Mouse (Mus musculus): ENCODE data around the gene Zfp710. TPM values are rescaled to one million over a fixed set of nuclear protein-coding genes. Genes with fewer than 3 reads are reported as not detected.

The Zfp710 gene
- total and polyA plus RNA-seq, 2 experiments: 5.4 to 12.7 TPM

- TF ChIP-seq POLR2A (IDR thresholded peaks at IDR 0.05; ENCODE audit: extremely low read depth, insufficient read depth, low read length): no peak
- no peak for TF ChIP-seq CTCF (IDR thresholded peaks at IDR 0.05; ENCODE audit: low read depth, low read length)
- H3K27me3 ChIP-seq (ENCODE audit: control insufficient read depth, insufficient read depth, low read length): no peaks in the 10 kb centered on the region
- no peak overlapping the region for H3K4me3 ChIP-seq (ENCODE audit: insufficient read depth, low read depth, low read length)
- H3K79me2 ChIP-seq (ENCODE audit: control insufficient read depth, insufficient read depth, low read length): peaks cover 24% of the 10 kb centered on the region; the same call in 1 of the 2 replicates
- no peak overlapping the region for H3K9ac ChIP-seq (ENCODE audit: low read depth, low read length)
- DNase-seq (ENCODE audit: extremely low read depth, low read depth, low spot score): peak; percentile 86
- peaks cover 16% of the 10 kb centered on the region for H3K4me1 ChIP-seq (ENCODE audit: control insufficient read depth, insufficient read depth, low read length)
- 68% methylated on average over 9 of the region's 9 CpGs for WGBS
- no peaks in the 10 kb centered on the region for H3K36me3 ChIP-seq (ENCODE audit: control insufficient read depth, insufficient read depth, low read length)
- H3K27ac ChIP-seq (replicated peaks; ENCODE audit: insufficient read depth, low read depth, low read length): 0 out of 2 replicates have a peak overlapping the region, but pooled peaks have one; percentile 16
These were observed 86.7 kb downstream of the Zfp710 start for GRCm38 (mm10) chr7:80111066-80112045.

- DNase-seq (ENCODE audit: extremely low read depth, low read depth, low spot score): peak; percentile 69
- Histone ChIP-seq H3K4me1 (ENCODE audit: control insufficient read depth, insufficient read depth, low read length) (peaks cover 19% of the 10 kb centered on the region), H3K9ac (ENCODE audit: low read depth, low read length) (peak overlapping the region; percentile 92), H3K4me3 (ENCODE audit: insufficient read depth, low read depth, low read length) (peak overlapping the region; percentile 85), H3K79me2 (ENCODE audit: control insufficient read depth, insufficient read depth, low read length) (peaks cover 10% of the 10 kb centered on the region; the same call in 1 of the 2 replicates), H3K27me3 (ENCODE audit: control insufficient read depth, insufficient read depth, low read length) (no peaks in the 10 kb centered on the region), H3K27ac (replicated peaks; ENCODE audit: insufficient read depth, low read depth, low read length) (peak overlapping the region; percentile 66), H3K36me3 (ENCODE audit: control insufficient read depth, insufficient read depth, low read length) (no peaks in the 10 kb centered on the region)
- 13% methylated on average over 10 of the region's 10 CpGs for WGBS
- TF ChIP-seq CTCF (IDR thresholded peaks at IDR 0.05; ENCODE audit: low read depth, low read length): no peak
- no peak for TF ChIP-seq POLR2A (IDR thresholded peaks at IDR 0.05; ENCODE audit: extremely low read depth, insufficient read depth, low read length)
These were observed 89.4 kb downstream of the Zfp710 start for GRCm38 (mm10) chr7:80113989-80114388.

GRCm38 (mm10) chr7:80114451-80115223, 90.0 kb downstream of the Zfp710 start:
- H3K4me1 ChIP-seq (ENCODE audit: control insufficient read depth, insufficient read depth, low read length): peaks cover 17% of the 10 kb centered on the region
- H3K9ac ChIP-seq (ENCODE audit: low read depth, low read length): peak overlapping the region; percentile 92
- H3K4me3 ChIP-seq (ENCODE audit: insufficient read depth, low read depth, low read length): peak overlapping the region; percentile 85
- no peaks in the 10 kb centered on the region for H3K27me3 ChIP-seq (ENCODE audit: control insufficient read depth, insufficient read depth, low read length)
- under 1% methylated on average over 52 of the region's 52 CpGs for WGBS
- peak overlapping the region; percentile 66 for H3K27ac ChIP-seq (replicated peaks; ENCODE audit: insufficient read depth, low read depth, low read length)
- H3K36me3 ChIP-seq (ENCODE audit: control insufficient read depth, insufficient read depth, low read length): no peaks in the 10 kb centered on the region
- peaks cover 4% of the 10 kb centered on the region; the same call in 1 of the 2 replicates for H3K79me2 ChIP-seq (ENCODE audit: control insufficient read depth, insufficient read depth, low read length)
- TF ChIP-seq POLR2A (IDR thresholded peaks at IDR 0.05; ENCODE audit: extremely low read depth, insufficient read depth, low read length) (no peak), CTCF (IDR thresholded peaks at IDR 0.05; ENCODE audit: low read depth, low read length) (no peak)
- peak; percentile 65 for DNase-seq (ENCODE audit: extremely low read depth, low read depth, low spot score)

- no peaks in the 10 kb centered on the region for H3K27me3 ChIP-seq (ENCODE audit: control insufficient read depth, insufficient read depth, low read length)
- H3K36me3 ChIP-seq (ENCODE audit: control insufficient read depth, insufficient read depth, low read length): no peaks in the 10 kb centered on the region
- H3K4me3 ChIP-seq (ENCODE audit: insufficient read depth, low read depth, low read length): peak within 1 kb of the TSS; percentile 85
- WGBS: under 1% methylated on average over 29 of the region's 29 CpGs
- H3K4me1 ChIP-seq (ENCODE audit: control insufficient read depth, insufficient read depth, low read length): peaks cover 17% of the 10 kb centered on the region
- H3K27ac ChIP-seq (replicated peaks; ENCODE audit: insufficient read depth, low read depth, low read length): peak within 1 kb of the TSS; percentile 66
- peak within 1 kb of the TSS; percentile 92 for H3K9ac ChIP-seq (ENCODE audit: low read depth, low read length)
- no peaks in the 10 kb centered on the region for H3K79me2 ChIP-seq (ENCODE audit: control insufficient read depth, insufficient read depth, low read length)
- TF ChIP-seq CTCF (IDR thresholded peaks at IDR 0.05; ENCODE audit: low read depth, low read length) (no peak), POLR2A (IDR thresholded peaks at IDR 0.05; ENCODE audit: extremely low read depth, insufficient read depth, low read length) (peak; percentile 49)
- DNase-seq (ENCODE audit: extremely low read depth, low read depth, low spot score): peak; percentile 80
These were observed 90.6 kb downstream of the Zfp710 start, which contains the start of gene Idh2 for GRCm38 (mm10) chr7:80115224-80115590. Idh2 (minus strand) TSS chr7:80115392.

- H3K27me3 ChIP-seq (ENCODE audit: control insufficient read depth, insufficient read depth, low read length): no peaks in the 10 kb centered on the region
- no peaks in the 10 kb centered on the region for H3K36me3 ChIP-seq (ENCODE audit: control insufficient read depth, insufficient read depth, low read length)
- 48% methylated on average over 2 of the region's 2 CpGs for WGBS
- H3K4me3 ChIP-seq (ENCODE audit: insufficient read depth, low read depth, low read length): no peak overlapping the region
- no peak overlapping the region for H3K9ac ChIP-seq (ENCODE audit: low read depth, low read length)
- no peaks in the 10 kb centered on the region for H3K79me2 ChIP-seq (ENCODE audit: control insufficient read depth, insufficient read depth, low read length)
- TF ChIP-seq CTCF (IDR thresholded peaks at IDR 0.05; ENCODE audit: low read depth, low read length) (no peak), POLR2A (IDR thresholded peaks at IDR 0.05; ENCODE audit: extremely low read depth, insufficient read depth, low read length) (no peak)
- H3K4me1 ChIP-seq (ENCODE audit: control insufficient read depth, insufficient read depth, low read length): peaks cover 17% of the 10 kb centered on the region
- H3K27ac ChIP-seq (replicated peaks; ENCODE audit: insufficient read depth, low read depth, low read length): no peak overlapping the region
- DNase-seq (ENCODE audit: extremely low read depth, low read depth, low spot score): peak; percentile 84
These were observed 91.5 kb downstream of the Zfp710 start for GRCm38 (mm10) chr7:80116158-80116557.
